Mouse (Mus musculus): Measurements from ENCODE around the gene Zfp740. TPM values are rescaled to one million over a fixed set of nuclear protein-coding genes. Genes with fewer than 3 reads are reported as not detected.
A peak's percentile ranks its signal among the peaks of the same experiment; 100 is the strongest.
"Not testable (repeated sequence)": the region's sequence is repeated elsewhere in the genome, so short reads cannot be mapped to it uniquely, and the experiment has no call there.

The Zfp740 gene
- polyA plus RNA-seq (2021): 96.4 TPM

GRCm38 (mm10) chr15:102202971-102203834 lies at the start of gene Zfp740:
Zfp740 (plus strand) TSS chr15:102203249.
- DNase-seq (ENCODE audit: low read depth, low spot score) (peak; percentile 83), ATAC-seq (peak; percentile 52)
- H3K27me3 ChIP-seq: no peaks in the 10 kb centered on the region
- no peak for TF ChIP-seq CTCF (IDR thresholded peaks at IDR 0.05)
- ChIA-PET POLR2A (interaction anchor here (0.8 to 2.1 kb wide), 4 partner anchors 10 to 48 kb away, joined by 3 to 14 read pairs (median 4); no protein-coding TSS in a partner anchor), CTCF (interaction anchor here (2.6 to 11.5 kb wide), 2 partner anchors 22 to 26 kb away, joined by 9 to 59 read pairs; no protein-coding TSS in a partner anchor)
- in situ Hi-C loops (cut with MboI; ENCODE audit: low pct_unique_long_range_greater_than_20kb): no loop called here

GRCm38 (mm10) chr15:102155006-102155405 lies 48.0 kb upstream of the Zfp740 start:
- DNase-seq (ENCODE audit: low read depth, low spot score); H3K27me3 ChIP-seq; ATAC-seq; in situ Hi-C loops (cut with MboI; ENCODE audit: low pct_unique_long_range_greater_than_20kb): not testable (repeated sequence)
- CTCF ChIA-PET: interaction anchor here (1.1 to 2.1 kb wide), 2 partner anchors 8 to 55 kb away, joined by 3 to 7 read pairs; partner anchors contain the start of gene Tns2
- POLR2A ChIA-PET: interaction anchor here (0.6 to 0.8 kb wide), 2 partner anchors 25 to 49 kb away, joined by 3 read pairs; no protein-coding TSS in a partner anchor

- CTCF ChIA-PET: interaction anchor here (0.8 to 1.5 kb wide), 4 partner anchors 11 to 79 kb away, joined by 3 to 4 read pairs (median 4); no protein-coding TSS in a partner anchor
- POLR2A ChIA-PET: interaction anchor here (1.4 kb wide), 1 partner anchor 57 kb away, joined by 4 read pairs; no protein-coding TSS in a partner anchor
- no peak for TF ChIP-seq CTCF (IDR thresholded peaks at IDR 0.05)
- in situ Hi-C loops (cut with MboI; ENCODE audit: low pct_unique_long_range_greater_than_20kb): no loop called here
- DNase-seq (ENCODE audit: low read depth, low spot score) (no peak), ATAC-seq (no peak)
- H3K27me3 ChIP-seq: no peaks in the 10 kb centered on the region
Measured at GRCm38 (mm10) chr15:102156836-102157235, 46.2 kb upstream of the Zfp740 start.

- ATAC-seq (no peak), DNase-seq (ENCODE audit: low read depth, low spot score) (no peak)
- H3K27me3 ChIP-seq: no peaks in the 10 kb centered on the region
- in situ Hi-C loops (cut with MboI; ENCODE audit: low pct_unique_long_range_greater_than_20kb): no loop called here
- ChIA-PET CTCF (interaction anchor here (1.7 kb wide), 1 partner anchor 17 kb away, joined by 4 read pairs; no protein-coding TSS in a partner anchor), POLR2A (no interaction called here)
- TF ChIP-seq CTCF (IDR thresholded peaks at IDR 0.05): no peak
Measured at GRCm38 (mm10) chr15:102160415-102161060, 42.5 kb upstream of the Zfp740 start.

- in situ Hi-C loops (cut with MboI; ENCODE audit: low pct_unique_long_range_greater_than_20kb): no loop called here
- CTCF ChIA-PET: interaction anchor here (3.8 kb wide), 1 partner anchor 15 kb away, joined by 15 read pairs; the partner anchor contains the start of gene Soat2
Measured at GRCm38 (mm10) chr15:102163900-102164693, 39.0 kb upstream of the Zfp740 start.

GRCm38 (mm10) chr15:102165468-102166100 lies 37.5 kb upstream of the Zfp740 start:
- DNase-seq (ENCODE audit: low read depth, low spot score) (no peak), ATAC-seq (no peak)
- CTCF ChIA-PET: interaction anchor here (0.9 to 3.8 kb wide), 6 partner anchors 11 to 74 kb away, joined by 3 to 15 read pairs (median 5); partner anchors contain the start of genes Igfbp6 and Soat2
- POLR2A ChIA-PET: interaction anchor here (0.7 kb wide), 1 partner anchor 1056 kb away, joined by 3 read pairs; no protein-coding TSS in a partner anchor
- in situ Hi-C loops (cut with MboI; ENCODE audit: low pct_unique_long_range_greater_than_20kb): no loop called here
- no peaks in the 10 kb centered on the region for H3K27me3 ChIP-seq
- no peak for TF ChIP-seq CTCF (IDR thresholded peaks at IDR 0.05)

More at GRCm38 (mm10) chr15:102163900-102164693, 39.0 kb upstream of the Zfp740 start:
- no peak for TF ChIP-seq CTCF (IDR thresholded peaks at IDR 0.05)
- ATAC-seq (no peak), DNase-seq (ENCODE audit: low read depth, low spot score) (no peak)
- H3K27me3 ChIP-seq: no peaks in the 10 kb centered on the region
- POLR2A ChIA-PET: no interaction called here

GRCm38 (mm10) chr15:102167620-102168021 lies 35.4 kb upstream of the Zfp740 start:
- TF ChIP-seq CTCF (IDR thresholded peaks at IDR 0.05): no peak
- POLR2A ChIA-PET: no interaction called here
- peak; percentile 75 for DNase-seq (ENCODE audit: low read depth, low spot score)
- in situ Hi-C loops (cut with MboI; ENCODE audit: low pct_unique_long_range_greater_than_20kb): no loop called here
- peak; percentile 87 for ATAC-seq
- CTCF ChIA-PET: interaction anchor here (1.5 to 3.8 kb wide), 5 partner anchors 18 to 72 kb away, joined by 4 to 15 read pairs (median 5); partner anchors contain the start of gene Soat2
- no peaks in the 10 kb centered on the region for H3K27me3 ChIP-seq

- no peaks in the 10 kb centered on the region for H3K27me3 ChIP-seq
- ChIA-PET CTCF (interaction anchor here (1.1 kb wide), 1 partner anchor 9 kb away, joined by 4 read pairs; no protein-coding TSS in a partner anchor), POLR2A (no interaction called here)
- no peak for TF ChIP-seq CTCF (IDR thresholded peaks at IDR 0.05)
- DNase-seq (ENCODE audit: low read depth, low spot score) (no peak), ATAC-seq (no peak)
- in situ Hi-C loops (cut with MboI; ENCODE audit: low pct_unique_long_range_greater_than_20kb): no loop called here
Measured at GRCm38 (mm10) chr15:102169064-102169463, 34.0 kb upstream of the Zfp740 start.

- in situ Hi-C loops (cut with MboI; ENCODE audit: low pct_unique_long_range_greater_than_20kb): no loop called here
- no peak for TF ChIP-seq CTCF (IDR thresholded peaks at IDR 0.05)
- no peak for ATAC-seq
- no peaks in the 10 kb centered on the region for H3K27me3 ChIP-seq
- ChIA-PET POLR2A (no interaction called here), CTCF (no interaction called here)
- DNase-seq (ENCODE audit: low read depth, low spot score): no peak
Measured at GRCm38 (mm10) chr15:102173581-102173980, 29.5 kb upstream of the Zfp740 start.
